11 mouse cellular contexts compared by ENCODE assay signal in the genomic region with DNA sequence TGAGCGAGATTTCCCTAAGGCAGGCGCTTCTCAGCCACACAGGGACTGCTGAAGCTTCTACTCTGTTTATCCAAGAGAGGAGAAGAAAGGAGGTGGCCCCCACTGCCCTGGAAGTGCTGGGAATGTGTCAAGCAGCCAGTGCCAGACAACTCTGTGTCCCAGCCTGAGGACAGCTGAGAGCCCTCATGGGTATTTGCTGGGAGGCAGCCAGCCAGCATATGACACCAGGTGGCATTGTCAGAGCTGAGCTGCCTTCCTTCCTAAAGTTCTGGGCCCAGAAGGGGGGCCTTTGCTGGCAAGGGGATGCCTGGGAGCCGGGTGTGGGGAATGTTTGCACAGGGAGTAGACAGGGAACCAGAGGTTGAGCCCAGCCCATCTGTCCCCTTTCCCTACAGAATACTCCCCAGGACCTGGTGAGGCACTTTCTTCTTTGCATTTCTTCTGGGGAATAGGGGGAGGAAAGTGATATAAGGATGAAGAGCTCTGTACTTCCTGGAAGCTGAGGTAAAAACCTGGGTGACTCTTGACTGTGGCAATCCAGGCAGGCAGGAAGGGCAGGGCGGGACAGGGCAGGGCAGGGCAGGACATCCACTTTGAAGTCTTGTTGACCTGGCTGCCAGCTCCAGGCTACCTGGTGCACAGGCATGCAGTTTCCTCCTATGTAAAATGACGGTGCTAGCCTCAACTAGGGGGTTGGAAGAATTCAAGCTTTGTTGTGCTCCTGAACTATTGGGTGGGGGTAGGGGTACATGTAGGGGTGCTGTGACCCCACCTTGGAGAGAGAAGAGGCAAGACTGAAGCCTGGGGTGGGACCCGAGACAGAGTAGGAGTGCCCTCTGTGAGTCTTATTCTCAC. TPM values are rescaled to one million over a fixed set of nuclear protein-coding genes. Genes with fewer than 3 reads are reported as not detected.
DNase-seq lines count a peak whose midpoint lies in the region; ATAC-seq lines count a peak whose summit lies in the region.
"Had no signal": no experiment of that assay in that cellular context is flagged by ENCODE, and none has a peak within 500 bp of the region (broad histone marks: within the 10 kb centered on the region; RNA-seq: fewer than 3 reads in every experiment).

No protein-coding gene starts in this region.

- no peak for ATAC-seq in heart, embryonic 13.5 days (ENCODE audit: extremely low read depth, insufficient number of reproducible peaks, low FRiP score, low TSS enrichment)

- peak; percentile 62 for DNase-seq in kidney, postnatal 14 days
- DNase-seq in kidney, postnatal 36 days: no peak
- no peak for DNase-seq in embryonic facial prominence, embryonic 10.5 days (ENCODE audit: low spot score)
- DNase-seq in lung, postnatal 10 days: peak; percentile 86
- DNase-seq in urinary bladder, adult 18-20 months (ENCODE audit: low spot score in 2 of 2): no peak
- DNase-seq in T-cell, adult 2 months (ENCODE audit: low spot score): no peak
- no peak for DNase-seq in urinary bladder, postnatal 10 days (ENCODE audit: low spot score)
- DNase-seq: adrenal gland, adult 8-10 months; thymus, adult 2 months had no signal

- H3K36me3 ChIP-seq in embryonic facial prominence, embryonic 10.5 days (replicated peaks): no peaks in the 10 kb centered on the region
- no peaks in the 10 kb centered on the region for H3K36me3 ChIP-seq in heart, embryonic 13.5 days

- H3K4me3 ChIP-seq in embryonic facial prominence, embryonic 10.5 days: no peak overlapping the region
- H3K4me3 ChIP-seq in heart, embryonic 13.5 days: no peak overlapping the region

- peaks cover 32% of the 10 kb centered on the region for H3K4me1 ChIP-seq in embryonic facial prominence, embryonic 10.5 days
- H3K4me1 ChIP-seq in heart, embryonic 13.5 days: peaks cover 37% of the 10 kb centered on the region

- WGBS in embryonic facial prominence, embryonic 10.5 days: 54% methylated on average over 6 of the region's 6 CpGs
- 44% methylated on average over 6 of the region's 6 CpGs for WGBS in heart, embryonic 13.5 days

- H3K27ac ChIP-seq in embryonic facial prominence, embryonic 10.5 days (replicated peaks): 0 out of 2 replicates have a peak overlapping the region, but pooled peaks have one; percentile 19
- H3K27ac ChIP-seq in heart, embryonic 13.5 days (replicated peaks): peak overlapping the region; percentile 72

- H3K9ac ChIP-seq in heart, embryonic 13.5 days: peak overlapping the region; percentile 44

- no peaks in the 10 kb centered on the region for H3K9me3 ChIP-seq in embryonic facial prominence, embryonic 10.5 days
- H3K9me3 ChIP-seq in heart, embryonic 13.5 days: no peaks in the 10 kb centered on the region

- peaks cover 56% of the 10 kb centered on the region for H3K27me3 ChIP-seq in embryonic facial prominence, embryonic 10.5 days (replicated peaks; ENCODE audit: low read depth, poor library complexity, severe bottlenecking)
- no peaks in the 10 kb centered on the region for H3K27me3 ChIP-seq in heart, embryonic 13.5 days (replicated peaks)

- no peak overlapping the region for H3K4me2 ChIP-seq in heart, embryonic 13.5 days

RNA-seq across cellular contexts. Expression of a gene that starts 3.1 kb away (rescaled TPM):
- 12.4 and 12.9 TPM in 2 replicates for polyA plus RNA-seq in embryonic facial prominence, embryonic 10.5 days (2016; fragmentation: Nextera tagmentation; extraction: Ambion mirVana)
- 21.8 and 23.2 TPM in 2 replicates for polyA plus RNA-seq in heart, embryonic 13.5 days (2015; fragmentation: Nextera tagmentation; extraction: Ambion mirVana)

RNA-seq across cellular contexts. Expression of a gene that starts 20.8 kb away (rescaled TPM):
- not detected in 2 replicates for polyA plus RNA-seq in embryonic facial prominence, embryonic 10.5 days (2016; fragmentation: Nextera tagmentation; extraction: Ambion mirVana)
- polyA plus RNA-seq in heart, embryonic 13.5 days (2015; fragmentation: Nextera tagmentation; extraction: Ambion mirVana): not detected in 2 replicates
- polyA plus RNA-seq: embryonic facial prominence, embryonic 11.5 days; thymus, adult 2 months had no signal

RNA-seq across cellular contexts. Expression of a gene that starts 21.0 kb away (rescaled TPM):
- 39.9 and 43.8 TPM in 2 replicates for polyA plus RNA-seq in embryonic facial prominence, embryonic 10.5 days (2016; fragmentation: Nextera tagmentation; extraction: Ambion mirVana)
- polyA plus RNA-seq in heart, embryonic 13.5 days (2015; fragmentation: Nextera tagmentation; extraction: Ambion mirVana): 17.2 and 18.7 TPM in 2 replicates

RNA-seq across cellular contexts. Expression of a gene that starts 27.5 kb away (rescaled TPM):
- polyA plus RNA-seq in embryonic facial prominence, embryonic 10.5 days (2016; fragmentation: Nextera tagmentation; extraction: Ambion mirVana): 93.2 and 96.6 TPM in 2 replicates
- polyA plus RNA-seq in heart, embryonic 13.5 days (2015; fragmentation: Nextera tagmentation; extraction: Ambion mirVana): 170 and 185 TPM in 2 replicates

Comparison
In these comparisons a context has a peak if more than half of its experiments do, and no peak if none do; other contexts are left out.
1. DNase-seq: peak in kidney, postnatal 14 days (single experiment) and lung, postnatal 10 days (single experiment); none in kidney, postnatal 36 days (0 of 2), embryonic facial prominence, embryonic 10.5 days (single experiment), urinary bladder, adult 18-20 months (0 of 2), T-cell, adult 2 months (single experiment) and urinary bladder, postnatal 10 days (single experiment).